In the genomic region with DNA sequence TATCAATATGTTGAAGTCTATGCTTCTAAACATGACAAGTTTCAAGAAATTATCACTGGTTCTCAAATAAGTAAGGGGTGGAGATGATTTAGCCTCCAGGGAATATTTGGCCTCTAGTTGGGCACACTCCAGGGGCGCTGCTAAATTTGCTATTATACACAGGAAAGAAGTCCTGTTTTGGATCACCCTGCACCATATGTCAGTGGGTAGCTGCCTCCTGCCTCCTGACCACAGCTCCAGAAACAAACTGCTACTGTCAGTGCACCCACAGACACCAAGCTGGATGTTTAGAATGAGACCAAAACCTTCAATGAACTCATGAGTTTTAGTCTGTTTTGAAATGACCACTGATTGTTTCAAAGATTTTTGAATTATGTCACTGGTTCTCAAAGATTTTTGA, we compare ENCODE assay signal across 22 mouse cellular contexts. TPM values are rescaled to one million over a fixed set of nuclear protein-coding genes. Genes with fewer than 3 reads are reported as not detected.
"Had no signal": no experiment of that assay in that cellular context is flagged by ENCODE, and none has a peak within 500 bp of the region (broad histone marks: within the 10 kb centered on the region; RNA-seq: fewer than 3 reads in every experiment).

No protein-coding gene starts in this region.

- H3K36me3 ChIP-seq: limb, embryonic 10.5 days; limb, embryonic 13.5 days; liver, embryonic 12.5 days; liver, embryonic 15.5 days; lung, embryonic 15.5 days; midbrain, embryonic 12.5 days; midbrain, embryonic 15.5 days; neural tube, embryonic 12.5 days; neural tube, embryonic 15.5 days had no signal

- ATAC-seq: liver, embryonic 12.5 days; midbrain, embryonic 15.5 days had no signal

- DNase-seq: kidney, postnatal 14 days; kidney, postnatal 4 days; liver; lung, adult 18-20 months; right cerebral cortex, adult 18-20 months; right cerebral cortex, postnatal 14 days; right cerebral cortex, postnatal 4 days; thymus, adult 2 months; thymus, postnatal 14 days; thymus, postnatal 4 days had no signal

- H3K4me1 ChIP-seq: limb, embryonic 10.5 days; limb, embryonic 13.5 days; liver, embryonic 12.5 days; liver, embryonic 15.5 days; lung, embryonic 15.5 days; midbrain, embryonic 12.5 days; midbrain, embryonic 15.5 days; neural tube, embryonic 12.5 days; neural tube, embryonic 15.5 days had no signal

- H3K4me3 ChIP-seq: limb, embryonic 10.5 days; limb, embryonic 13.5 days; liver, embryonic 12.5 days; liver, embryonic 15.5 days; lung, embryonic 15.5 days; midbrain, embryonic 12.5 days; midbrain, embryonic 15.5 days; neural tube, embryonic 12.5 days; neural tube, embryonic 15.5 days had no signal

- H3K27ac ChIP-seq: limb, embryonic 10.5 days; limb, embryonic 13.5 days; liver, embryonic 12.5 days; liver, embryonic 15.5 days; lung, embryonic 15.5 days; macrophage; midbrain, embryonic 12.5 days; midbrain, embryonic 15.5 days; neural tube, embryonic 12.5 days; neural tube, embryonic 15.5 days; stomach, postnatal 0 days had no signal

- H3K4me2 ChIP-seq: limb, embryonic 13.5 days; liver, embryonic 12.5 days; liver, embryonic 15.5 days; lung, embryonic 15.5 days; midbrain, embryonic 12.5 days; midbrain, embryonic 15.5 days; neural tube, embryonic 12.5 days; neural tube, embryonic 15.5 days had no signal

- H3K9ac ChIP-seq: limb, embryonic 13.5 days; liver, embryonic 12.5 days; liver, embryonic 15.5 days; lung, embryonic 15.5 days; midbrain, embryonic 12.5 days; midbrain, embryonic 15.5 days; neural tube, embryonic 12.5 days; neural tube, embryonic 15.5 days had no signal

- H3K9me3 ChIP-seq: limb, embryonic 10.5 days; limb, embryonic 13.5 days; liver, embryonic 12.5 days; liver, embryonic 15.5 days; lung, embryonic 15.5 days; midbrain, embryonic 12.5 days; midbrain, embryonic 15.5 days; neural tube, embryonic 12.5 days; neural tube, embryonic 15.5 days had no signal

- H3K27me3 ChIP-seq: liver, embryonic 12.5 days; liver, embryonic 15.5 days; lung, embryonic 15.5 days; neural tube, embryonic 12.5 days had no signal

RNA-seq across cellular contexts. Expression of a gene that starts 34.2 kb away (rescaled TPM):
- polyA plus RNA-seq: kidney, embryonic 16.5 days; limb, embryonic 10.5 days; liver, embryonic 12.5 days; liver, embryonic 15.5 days; macrophage; midbrain, embryonic 12.5 days; midbrain, embryonic 15.5 days; neural tube, embryonic 12.5 days; neural tube, embryonic 15.5 days; thymus, adult 2 months had no signal
